Mouse (Mus musculus) heart, embryonic 10.5 days (tissue): ENCODE data around the gene M6pr. TPM values are rescaled to one million over a fixed set of nuclear protein-coding genes. Genes with fewer than 3 reads are reported as not detected.

Experiments
- DNase-seq: peaks from one replicate; pipeline ENCODE4 v3.0.0-alpha.2; 2017; ENCODE audit warnings: low spot score
- H3K27ac ChIP-seq: fragments of 300-500 bp; sonication (generic); 2 replicates; pipeline ENCODE4 v1.5.1; 2016; ENCODE audit warnings: mild to moderate bottlenecking
- H3K27me3 ChIP-seq: fragments of 300-500 bp; sonication (generic); 2 replicates; pipeline ENCODE4 v1.6.1; 2016; ENCODE audit warnings: mild to moderate bottlenecking; ENCODE audit not compliant: poor library complexity, insufficient read depth, severe bottlenecking
- H3K36me3 ChIP-seq: fragments of 300-500 bp; sonication (generic); 2 replicates; pipeline ENCODE4 v1.6.1; 2016; ENCODE audit warnings: mild to moderate bottlenecking, moderate library complexity
- H3K4me1 ChIP-seq: fragments of 300-500 bp; sonication (generic); 2 replicates; pipeline ENCODE4 v1.6.1; 2016; ENCODE audit warnings: mild to moderate bottlenecking
- H3K4me3 ChIP-seq: fragments of 300-500 bp; sonication (generic); 2 replicates; pipeline ENCODE4 v1.5.1; 2016; ENCODE audit warnings: mild to moderate bottlenecking, moderate library complexity
- H3K9me3 ChIP-seq: fragments of 300-500 bp; sonication (generic); 2 replicates; pipeline ENCODE4 v1.6.1; 2016; ENCODE audit warnings: mild to moderate bottlenecking, moderate library complexity
- WGBS: fragments of 180-500 bp; shearing (Covaris S2); methylation state at CpG from one replicate; pipeline ENCODE4 v1.1.7; 2016; 5-methylcytosine and 5-hydroxymethylcytosine counted together
- polyA plus RNA-seq: library from polyadenylated mRNA; unstranded; fragments of >200 nt; fragmentation: Nextera tagmentation; extraction: Ambion mirVana; gene quantifications from 2 replicates; pipeline ENCODE4 v1.2.1, GENCODE M21; 2016

The M6pr gene
- polyA plus RNA-seq, 1 experiment from 2014 or later: 102 TPM

DNA sequence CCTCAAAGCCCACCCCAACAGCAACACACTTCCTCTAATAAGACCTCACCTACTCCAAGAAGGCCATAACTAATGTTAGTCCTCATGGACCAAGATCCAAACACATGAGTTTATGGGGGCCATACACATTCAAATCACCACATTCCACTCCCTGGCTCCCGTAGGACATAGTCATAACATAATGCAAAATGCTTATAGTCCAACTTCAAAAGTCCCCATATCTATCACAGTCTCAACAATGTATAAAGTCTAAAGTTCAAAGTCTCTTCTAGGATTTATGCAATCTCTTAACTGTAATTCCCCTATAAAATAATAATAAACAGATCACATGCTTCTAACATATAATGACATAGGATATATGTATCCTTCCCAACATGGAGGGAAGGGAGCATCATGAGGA is 48.6 kb downstream of the M6pr start:
- 83% methylated on average over 1 of the region's 1 CpGs for WGBS
- Histone ChIP-seq H3K27ac (no peak overlapping the region), H3K27me3 (no peaks in the 10 kb centered on the region), H3K4me1 (no peaks in the 10 kb centered on the region), H3K36me3 (no peaks in the 10 kb centered on the region), H3K9me3 (no peaks in the 10 kb centered on the region), H3K4me3 (no peak overlapping the region)
- no peak for DNase-seq

DNA sequence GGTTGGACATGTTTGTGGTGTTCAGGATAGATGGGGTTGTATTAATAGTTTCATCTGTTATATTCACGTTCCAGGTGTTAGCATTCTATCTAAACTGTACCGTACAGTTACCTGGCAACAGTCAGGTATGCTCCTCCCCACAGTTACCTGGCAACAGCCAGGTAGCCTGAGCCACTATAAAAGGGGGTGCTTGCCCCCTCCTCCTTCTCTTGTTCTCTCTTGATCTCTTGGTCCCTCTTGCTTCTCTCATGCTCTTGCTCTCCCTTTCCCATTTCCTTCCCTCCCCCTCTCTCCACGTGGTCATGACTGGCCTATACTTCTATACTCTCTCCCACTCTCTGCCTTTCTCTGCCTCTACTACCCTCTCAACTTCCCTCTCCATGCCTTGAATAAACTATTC is 57.2 kb downstream of the M6pr start:
- WGBS: 46% methylated on average over 3 of the region's 3 CpGs
- H3K27me3 ChIP-seq: no peaks in the 10 kb centered on the region
- H3K4me3 ChIP-seq: no peak overlapping the region
- 0 out of 2 replicates have a peak, but pooled peaks cover 3% of the 10 kb centered on the region for H3K4me1 ChIP-seq
- no peaks in the 10 kb centered on the region for H3K36me3 ChIP-seq
- no peaks in the 10 kb centered on the region for H3K9me3 ChIP-seq
- no peak overlapping the region for H3K27ac ChIP-seq
- no peak for DNase-seq

DNA sequence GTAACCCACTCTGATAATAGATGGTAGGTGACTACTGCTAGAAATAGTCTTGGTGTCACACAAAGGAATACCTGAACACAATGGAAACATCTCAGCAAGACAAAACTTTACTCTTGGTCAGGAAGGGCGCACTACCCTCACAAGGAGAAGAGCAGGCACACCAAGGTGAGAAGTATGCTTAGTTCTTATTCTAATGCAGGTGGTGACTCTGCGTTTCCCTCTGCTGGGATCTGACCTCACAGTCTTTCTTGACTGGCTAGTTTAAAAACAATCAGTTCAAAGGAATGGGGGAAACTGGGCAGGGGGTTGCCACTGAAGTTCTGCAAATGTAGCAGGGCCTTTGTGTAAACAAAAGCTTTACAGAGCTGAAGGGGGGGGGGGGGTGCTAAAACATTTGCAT is 57.8 kb downstream of the M6pr start:
- WGBS: 33% methylated on average over 2 of the region's 2 CpGs
- H3K4me1 ChIP-seq: 0 out of 2 replicates have a peak, but pooled peaks cover 3% of the 10 kb centered on the region
- H3K9me3 ChIP-seq: no peaks in the 10 kb centered on the region
- DNase-seq: no peak
- no peak overlapping the region for H3K27ac ChIP-seq
- H3K36me3 ChIP-seq: no peaks in the 10 kb centered on the region
- H3K4me3 ChIP-seq: no peak overlapping the region
- H3K27me3 ChIP-seq: no peaks in the 10 kb centered on the region

DNA sequence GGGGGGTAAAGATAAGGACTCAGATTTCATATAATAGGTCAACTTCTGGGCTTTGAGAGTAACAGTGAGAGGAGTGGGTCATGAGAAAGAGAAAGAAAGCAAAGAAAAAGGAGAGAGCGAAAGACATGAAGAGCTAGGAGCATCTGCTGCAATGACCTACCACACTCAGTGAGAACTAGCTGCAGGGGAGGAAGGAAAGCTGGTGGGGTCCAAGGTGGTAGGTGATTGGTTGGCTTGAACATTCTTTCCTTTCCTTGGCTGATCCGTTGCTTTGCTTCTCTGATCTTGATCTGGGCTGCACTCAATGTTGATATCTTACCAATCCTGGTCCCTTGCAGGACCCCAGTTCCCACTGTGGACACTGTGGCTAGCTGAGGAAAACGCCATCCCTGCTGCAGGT is 58.5 kb downstream of the M6pr start:
- H3K36me3 ChIP-seq: no peaks in the 10 kb centered on the region
- H3K4me3 ChIP-seq: no peak overlapping the region
- DNase-seq: no peak
- no peak overlapping the region for H3K27ac ChIP-seq
- WGBS: 38% methylated on average over 3 of the region's 3 CpGs
- H3K9me3 ChIP-seq: no peaks in the 10 kb centered on the region
- 0 out of 2 replicates have a peak, but pooled peaks cover 3% of the 10 kb centered on the region for H3K4me1 ChIP-seq
- H3K27me3 ChIP-seq: no peaks in the 10 kb centered on the region

Other genes with a start within 250 kb of the M6pr start
- not detected in 2 replicates for gene Klrg1, start 25.8 kb upstream of the M6pr start, polyA plus RNA-seq
- gene Phc1, start 31.8 kb downstream of the M6pr start, polyA plus RNA-seq: 15.9 and 21.8 TPM in 2 replicates
- gene Rimklb, start 190.0 kb downstream of the M6pr start, polyA plus RNA-seq: 10.0 and 20.4 TPM in 2 replicates
- gene Mfap5, start 197.1 kb downstream of the M6pr start, polyA plus RNA-seq: 1.6 and 2.3 TPM in 2 replicates
- not detected in 2 replicates for gene Aicda, start 245.1 kb downstream of the M6pr start, polyA plus RNA-seq